Mouse (Mus musculus) right cerebral cortex, postnatal 36 days (tissue): Measurements from ENCODE around the gene Lypla2.
A peak's percentile ranks its signal among the peaks of the same experiment; 100 is the strongest.
"Not testable (repeated sequence)": the region's sequence is repeated elsewhere in the genome, so short reads cannot be mapped to it uniquely, and the experiment has no call there.

Experiments
- DNase-seq, 2 experiments: peaks; one replicate each; pipeline ENCODE4 v3.0.0; 2022; ENCODE audit warnings: low spot score in 2 of 2, mixed read lengths in 1 of 2

The Lypla2 gene

GRCm38 (mm10) chr4:135972556-135972906 is at the start of gene Lypla2:
Gene Lypla2, minus strand, starts transcription at chr4:135972626.
- peak; percentile 84 to 89 for DNase-seq

GRCm38 (mm10) chr4:136021549-136022047 is 49.2 kb upstream of the Lypla2 start, which contains the start of gene Eloa:
Gene Eloa, minus strand, starts transcription at chr4:136021763.
- peak; percentile 99 to 100 for DNase-seq

- DNase-seq = no peak
Measured at GRCm38 (mm10) chr4:136020743-136021548, 48.5 kb upstream of the Lypla2 start.

- no peak for DNase-seq
Measured at GRCm38 (mm10) chr4:136016059-136016602, 43.7 kb upstream of the Lypla2 start.

GRCm38 (mm10) chr4:136010586-136010985 is 38.2 kb upstream of the Lypla2 start:
- DNase-seq = no peak

- no peak for DNase-seq
Measured at GRCm38 (mm10) chr4:136008782-136009447, 36.5 kb upstream of the Lypla2 start.

- DNase-seq = no peak
Measured at GRCm38 (mm10) chr4:136006821-136007220, 34.4 kb upstream of the Lypla2 start.

GRCm38 (mm10) chr4:136004921-136005320 is 32.5 kb upstream of the Lypla2 start:
- no peak for DNase-seq

- no peak for DNase-seq
Measured at GRCm38 (mm10) chr4:136004107-136004675, 31.8 kb upstream of the Lypla2 start.

- no peak for DNase-seq
Measured at GRCm38 (mm10) chr4:135995118-135995517, 22.7 kb upstream of the Lypla2 start.

GRCm38 (mm10) chr4:135993941-135994340 is 21.5 kb upstream of the Lypla2 start:
- no peak for DNase-seq

GRCm38 (mm10) chr4:135987714-135988113 is 15.3 kb upstream of the Lypla2 start:
- DNase-seq = no peak

- peak; percentile 87 to 89 for DNase-seq
Measured at GRCm38 (mm10) chr4:135986943-135987710, 14.7 kb upstream of the Lypla2 start, which contains the start of gene Pithd1. Gene Pithd1, minus strand, starts transcription at chr4:135987264.

GRCm38 (mm10) chr4:135986301-135986942 is 14.0 kb upstream of the Lypla2 start:
- DNase-seq = no peak

- no peak for DNase-seq
Measured at GRCm38 (mm10) chr4:135985769-135986168, 13.3 kb upstream of the Lypla2 start.

GRCm38 (mm10) chr4:135985193-135985592 is 12.8 kb upstream of the Lypla2 start:
- DNase-seq = no peak

GRCm38 (mm10) chr4:135984556-135984955 is 12.1 kb upstream of the Lypla2 start:
- no peak for DNase-seq

GRCm38 (mm10) chr4:135981524-135982063 is 9.2 kb upstream of the Lypla2 start:
- DNase-seq = peak; percentile 69 to 81

GRCm38 (mm10) chr4:135980223-135980622 is 7.8 kb upstream of the Lypla2 start:
- not testable (repeated sequence) for DNase-seq

- no peak for DNase-seq
Measured at GRCm38 (mm10) chr4:135976146-135976545, 3.7 kb upstream of the Lypla2 start.
